Mouse (Mus musculus): ENCODE measurements around the gene Fars2.

Fars2 gene

GRCm38 (mm10) chr13:36117143-36118014 lies at the start of gene Fars2, which contains the start of gene Lyrm4:
Gene Fars2 (plus strand): TSS chr13:36117412.
Gene Lyrm4 (minus strand): TSS chr13:36117526.
- peak; percentile 95 for DNase-seq (ENCODE audit: low spot score in 2 of 2)

- DNase-seq (ENCODE audit: low spot score in 2 of 2), result no peak
Measured at GRCm38 (mm10) chr13:36074484-36074883, 42.7 kb upstream of the Fars2 start.

- no peak for DNase-seq (ENCODE audit: low spot score in 2 of 2)
Measured at GRCm38 (mm10) chr13:36081591-36081990, 35.6 kb upstream of the Fars2 start.

GRCm38 (mm10) chr13:36084701-36085100 lies 32.5 kb upstream of the Fars2 start:
- DNase-seq (ENCODE audit: low spot score in 2 of 2), result no peak

GRCm38 (mm10) chr13:36085971-36086370 lies 31.2 kb upstream of the Fars2 start:
- DNase-seq (ENCODE audit: low spot score in 2 of 2), result no peak

- DNase-seq (ENCODE audit: low spot score in 2 of 2), result peak; percentile 27 to 49
Measured at GRCm38 (mm10) chr13:36086608-36087391, 30.4 kb upstream of the Fars2 start.

- no peak for DNase-seq (ENCODE audit: low spot score in 2 of 2)
Measured at GRCm38 (mm10) chr13:36087427-36087826, 29.8 kb upstream of the Fars2 start.

DNA sequence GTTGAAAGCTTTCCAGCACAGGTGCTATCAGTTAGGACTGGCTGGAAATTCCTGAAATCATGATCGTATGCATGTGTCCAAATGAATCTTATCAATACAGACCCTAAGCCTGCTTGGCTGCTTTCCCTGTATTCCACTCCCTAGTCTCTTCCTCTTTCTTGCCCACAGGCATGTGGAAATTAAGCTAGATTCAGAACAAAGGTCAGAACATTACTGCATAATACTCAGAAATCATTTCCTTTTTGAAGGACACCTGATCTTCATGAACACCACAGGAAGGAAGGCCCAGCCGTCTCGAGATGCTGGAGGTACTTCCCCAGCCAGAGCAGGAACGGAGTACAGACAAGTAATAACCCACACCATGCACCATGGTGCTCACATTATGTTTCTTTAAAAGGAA lies 29.0 kb upstream of the Fars2 start:
- DNase-seq (ENCODE audit: low spot score in 2 of 2), result peak; percentile 47 to 54

DNA sequence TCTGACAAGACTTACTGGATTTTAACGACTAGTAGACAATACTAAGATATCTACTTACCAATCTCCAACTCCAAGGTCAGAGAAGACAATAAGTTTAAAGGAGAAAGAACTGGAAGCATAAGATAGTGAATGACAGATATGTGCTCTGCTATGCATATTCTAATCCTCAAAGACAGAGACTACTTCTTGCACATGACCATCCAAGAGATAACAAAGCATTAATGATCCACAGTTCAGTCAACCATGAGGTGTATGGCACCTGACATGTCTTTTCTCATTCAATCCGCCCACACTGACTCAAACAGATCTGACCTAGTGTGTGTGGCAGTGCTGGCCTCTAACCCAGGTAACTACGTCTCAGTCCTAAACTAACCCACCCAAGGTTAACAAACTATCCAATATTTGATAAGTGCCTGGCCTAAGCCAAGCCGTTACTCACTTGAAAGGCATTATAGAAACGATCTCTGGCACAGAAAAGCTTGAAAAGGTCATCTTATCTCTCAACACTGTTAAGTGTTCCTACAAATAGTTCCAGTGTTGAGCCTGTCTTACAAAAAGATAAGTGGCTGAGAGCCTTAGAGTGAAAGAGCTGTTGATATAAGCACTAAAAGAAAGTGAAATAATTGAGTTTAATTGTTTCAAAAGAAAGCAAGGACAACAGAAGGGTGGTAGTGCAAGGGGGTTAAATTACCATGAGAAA lies 20.4 kb upstream of the Fars2 start:
- no peak for DNase-seq (ENCODE audit: low spot score in 2 of 2)

- DNase-seq (ENCODE audit: low spot score in 2 of 2), result no peak
Measured at GRCm38 (mm10) chr13:36105591-36105990, 11.6 kb upstream of the Fars2 start.

DNA sequence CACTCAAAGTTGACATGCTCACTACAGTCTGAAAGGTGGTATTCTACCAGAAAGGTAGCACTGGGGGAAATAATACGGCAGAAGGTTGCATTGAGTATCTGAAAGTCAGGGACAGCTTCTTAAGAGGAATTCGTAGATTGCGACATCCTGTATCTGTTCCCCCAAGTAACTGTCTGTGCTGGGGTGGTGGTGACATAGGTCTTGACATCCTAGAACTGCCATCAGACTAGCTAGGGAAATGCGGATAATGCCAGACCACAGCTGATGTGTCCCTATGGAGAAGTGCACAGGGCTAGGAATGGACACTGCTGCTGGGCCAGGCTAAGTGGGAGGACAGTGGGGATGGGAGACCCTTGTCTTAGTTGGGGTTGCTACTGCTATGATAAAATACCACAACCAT lies 8.7 kb upstream of the Fars2 start:
- no peak for DNase-seq (ENCODE audit: low spot score in 2 of 2)

DNA sequence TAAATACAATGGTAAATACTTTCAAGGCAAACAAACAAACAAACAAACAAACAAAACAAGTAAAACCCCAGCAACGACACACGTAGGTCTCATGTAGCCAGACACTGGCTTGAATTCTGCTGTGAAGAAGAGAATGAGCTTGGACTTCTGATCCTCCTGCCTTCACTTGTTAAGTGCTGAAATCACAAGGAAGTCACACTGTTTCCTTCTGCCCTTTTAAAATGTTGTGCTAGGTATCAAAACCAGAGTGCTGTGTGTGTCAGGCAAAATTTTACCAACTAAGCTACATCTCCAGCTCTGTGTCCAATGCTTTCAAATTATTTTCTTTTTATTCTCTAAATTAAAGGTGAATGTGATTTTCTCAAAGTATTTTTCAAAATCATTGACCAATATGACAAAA lies 5.9 kb upstream of the Fars2 start:
- no peak for DNase-seq (ENCODE audit: low spot score in 2 of 2)

DNA sequence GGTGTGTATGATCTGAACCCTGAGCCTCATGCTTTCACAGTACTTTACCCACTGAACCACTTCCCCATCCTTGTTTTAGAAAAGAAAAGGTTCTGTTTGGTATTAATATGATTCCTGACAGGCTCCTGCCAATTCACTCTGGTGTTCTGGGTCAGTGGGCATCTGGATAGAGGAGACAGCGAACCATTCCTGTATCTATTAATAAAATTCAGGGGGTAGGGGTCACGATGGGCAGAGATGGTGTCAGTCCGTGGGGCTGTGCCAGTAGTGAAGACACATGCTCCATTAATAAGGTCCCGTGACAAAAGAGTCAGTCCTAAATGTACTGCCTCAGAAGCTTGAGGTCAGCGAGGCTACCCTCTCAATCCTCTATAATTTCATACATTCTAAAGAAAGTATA lies 4.0 kb upstream of the Fars2 start:
- DNase-seq (ENCODE audit: low spot score in 2 of 2), result no peak

DNA sequence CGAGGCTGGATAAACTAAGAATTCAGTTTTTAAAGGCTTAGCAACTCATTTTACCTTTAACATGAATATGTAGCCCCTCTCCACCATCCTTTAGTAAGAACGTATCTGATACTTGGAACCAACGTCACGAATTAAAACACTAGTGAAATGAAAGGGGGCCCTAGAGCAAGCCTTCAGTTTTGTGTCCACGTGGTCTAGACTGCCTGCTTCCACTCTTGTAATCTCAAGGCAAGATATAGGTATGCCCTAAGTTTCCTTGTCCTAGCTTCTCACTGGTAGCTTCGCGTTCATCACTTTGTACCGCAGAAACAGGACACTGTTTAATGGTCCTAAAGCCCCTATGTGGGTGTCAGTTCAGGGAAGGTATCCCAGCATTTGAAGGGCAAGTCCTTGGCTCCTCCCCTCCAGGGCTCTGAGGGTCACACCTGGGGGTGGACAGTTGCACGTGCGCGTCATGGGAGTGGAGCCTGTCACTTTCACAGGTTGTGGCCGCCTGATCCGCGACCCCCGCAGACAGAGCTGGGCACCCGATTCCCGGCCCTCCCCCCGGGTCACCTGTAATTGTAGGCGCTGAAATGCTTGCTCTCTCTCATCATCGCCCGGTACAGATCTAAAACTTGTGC lies 581 bp upstream of the Fars2 start:
- peak; percentile 9 to 20 for DNase-seq (ENCODE audit: low spot score in 2 of 2)

- no peak for DNase-seq (ENCODE audit: low spot score in 2 of 2)
Measured at GRCm38 (mm10) chr13:36119684-36120083, 2.5 kb downstream of the Fars2 start.

DNA sequence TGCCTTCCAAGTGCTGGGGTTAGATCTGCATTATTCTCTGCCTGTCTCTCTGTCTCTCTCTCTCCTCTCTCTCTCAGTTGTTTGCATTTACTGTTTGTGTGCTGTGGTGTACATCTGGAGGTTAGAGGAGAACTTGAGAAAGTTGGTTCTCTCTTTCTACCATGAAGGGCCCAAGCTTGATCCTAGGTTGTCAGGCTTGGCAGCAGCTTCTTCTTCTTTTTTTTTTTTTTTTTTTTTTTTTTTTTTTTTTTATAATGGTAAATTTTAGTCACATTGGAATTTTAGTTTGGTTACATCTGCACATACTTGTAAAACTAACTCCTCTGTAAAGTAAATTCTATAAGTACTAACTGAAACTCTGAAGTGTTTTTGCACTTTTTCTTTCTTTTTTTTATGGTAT lies 3.4 kb downstream of the Fars2 start:
- no peak for DNase-seq (ENCODE audit: low spot score in 2 of 2)

- no peak for DNase-seq (ENCODE audit: low spot score in 2 of 2)
Measured at GRCm38 (mm10) chr13:36129360-36130054, 12.3 kb downstream of the Fars2 start.

DNA sequence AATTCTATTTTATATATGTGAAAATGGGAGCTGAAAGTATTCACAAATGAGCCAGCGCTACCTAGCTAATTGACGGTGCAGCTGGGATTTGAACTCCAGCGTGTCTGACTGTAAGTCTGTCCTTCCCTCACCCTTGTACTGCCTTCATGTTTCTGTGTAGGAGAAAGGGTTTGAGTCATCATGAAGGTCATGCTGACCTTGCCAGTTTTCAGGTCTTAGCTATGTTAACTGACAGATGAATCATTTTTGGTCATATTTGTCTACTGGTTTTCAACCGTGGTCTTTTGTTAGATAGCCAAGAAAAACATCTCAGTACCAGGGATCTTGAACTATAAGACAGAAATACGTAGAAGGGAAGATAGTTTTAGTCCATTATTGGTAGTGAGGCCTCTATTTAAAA lies 14.2 kb downstream of the Fars2 start:
- DNase-seq (ENCODE audit: low spot score in 2 of 2), result no peak

DNA sequence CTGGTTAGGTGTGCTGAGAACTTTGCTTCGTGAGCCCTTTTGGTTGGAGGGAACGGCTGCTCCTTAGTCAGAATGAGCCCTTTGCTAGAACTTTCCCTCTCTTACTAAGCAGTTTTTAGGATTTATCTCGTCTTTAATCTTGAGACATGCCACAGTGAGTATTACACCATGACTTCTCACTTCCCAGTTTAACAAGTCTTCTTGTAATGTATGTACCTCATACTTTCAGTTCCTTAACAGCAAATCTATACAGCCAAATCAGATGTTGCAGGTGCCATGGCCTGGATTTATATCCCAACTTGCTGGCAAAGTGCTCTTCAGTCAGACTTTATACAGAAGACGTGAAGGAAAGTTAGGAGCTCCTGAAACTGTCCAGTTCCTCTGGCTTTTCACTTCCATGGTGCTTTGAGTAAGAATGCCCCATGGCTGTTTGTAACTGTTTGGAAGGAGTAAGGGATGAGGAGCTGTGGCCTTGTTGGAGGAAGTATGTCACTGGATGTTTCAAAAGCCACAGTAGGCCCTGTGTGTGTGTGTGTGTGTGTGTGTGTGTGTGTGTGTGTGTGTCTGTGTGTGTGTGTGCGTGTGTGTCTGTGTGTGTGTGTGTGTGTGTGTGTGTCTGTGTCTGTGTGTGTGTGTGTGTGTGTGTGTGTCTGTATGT lies 14.9 kb downstream of the Fars2 start:
- peak in 1 of 2 experiments; percentile 3 for DNase-seq (ENCODE audit: low spot score in 2 of 2)

GRCm38 (mm10) chr13:36139703-36140102 lies 22.5 kb downstream of the Fars2 start:
- no peak for DNase-seq (ENCODE audit: low spot score in 2 of 2)

All from spleen, postnatal 36 days (tissue).